In the genomic region with DNA sequence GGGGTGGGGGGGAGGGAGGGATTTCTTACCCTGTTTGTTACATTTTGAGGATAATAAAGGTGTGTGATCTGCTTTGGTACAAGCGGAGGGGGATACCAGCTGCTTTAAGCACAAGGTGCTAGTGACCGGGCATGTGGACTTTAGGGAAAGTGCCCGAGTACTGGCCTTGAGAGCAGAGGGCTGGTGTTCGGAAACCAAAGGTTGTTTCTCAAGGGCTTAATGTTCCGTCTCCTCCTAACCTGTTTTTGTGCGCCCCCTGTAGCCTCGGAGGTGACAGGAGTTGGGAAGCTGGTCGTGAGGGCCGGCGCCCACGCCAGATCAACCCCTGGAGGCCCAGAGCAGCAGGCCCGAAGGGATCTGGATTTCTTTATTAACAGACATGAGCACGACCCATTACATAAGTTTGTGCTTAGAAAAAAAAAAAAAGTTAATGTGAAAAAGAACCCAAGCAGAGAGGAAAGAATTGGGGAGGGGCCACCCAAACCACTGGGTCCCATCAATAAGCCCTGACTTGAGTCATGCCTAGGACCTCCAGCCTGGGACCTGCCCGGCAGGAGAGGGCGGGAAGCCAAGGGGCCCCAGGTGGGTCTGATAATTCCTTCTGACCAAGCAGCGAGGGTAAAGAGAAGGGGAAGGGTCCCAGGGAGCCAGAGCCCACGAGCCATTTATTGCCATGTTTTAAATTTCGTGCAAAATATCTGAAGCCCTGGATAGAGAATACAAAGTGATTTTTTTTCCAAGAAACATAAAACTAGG, we compare ENCODE assay signal across 8 mouse cellular contexts. TPM values are rescaled to one million over a fixed set of nuclear protein-coding genes. Genes with fewer than 3 reads are reported as not detected.
DNase-seq lines count a peak whose midpoint lies in the region; ATAC-seq and TF ChIP-seq lines count a peak whose summit lies in the region.

No protein-coding gene starts in this region.

- H3K36me3 ChIP-seq in forebrain, embryonic 16.5 days (ENCODE audit: control insufficient read depth, insufficient read depth) = peaks cover 32% of the 10 kb centered on the region
- no peaks in the 10 kb centered on the region for H3K36me3 ChIP-seq in liver, embryonic 14.5 days (replicated peaks; ENCODE audit: control insufficient read depth, insufficient read depth, low read depth)

- no peaks in the 10 kb centered on the region for H3K27me3 ChIP-seq in forebrain, embryonic 16.5 days (replicated peaks; ENCODE audit: control insufficient read depth, insufficient read depth, low read length)
- peaks cover 55% of the 10 kb centered on the region for H3K27me3 ChIP-seq in liver, embryonic 14.5 days (ENCODE audit: control insufficient read depth, insufficient read depth, low read length)

- no peak for TF ChIP-seq EP300 in liver, embryonic 14.5 days (IDR thresholded peaks at IDR 0.05; ENCODE audit: low read depth)

- H3K4me2 ChIP-seq in forebrain, embryonic 16.5 days (ENCODE audit: low read length) = peak overlapping the region; percentile 91
- peak overlapping the region; percentile 74 for H3K4me2 ChIP-seq in liver, embryonic 14.5 days (ENCODE audit: low read depth)

- no peaks in the 10 kb centered on the region for H3K9me3 ChIP-seq in forebrain, embryonic 16.5 days (ENCODE audit: control insufficient read depth, low read length)
- H3K9me3 ChIP-seq in liver, embryonic 14.5 days (ENCODE audit: control insufficient read depth, low read length) = no peaks in the 10 kb centered on the region

- ATAC-seq in forebrain, embryonic 16.5 days = no peak
- ATAC-seq in liver, embryonic 14.5 days (ENCODE audit: insufficient read depth) = no peak

- peak; percentile 59 to 68 for DNase-seq in kidney, postnatal 4 days
- DNase-seq in kidney, postnatal 25 days = no peak
- DNase-seq in R1 (ENCODE audit: low read depth, low spot score) = peak; percentile 65
- no peak for DNase-seq in liver, embryonic 14.5 days (ENCODE audit: low read depth in 3 of 3, low spot score in 3 of 3)
- peak; percentile 59 for DNase-seq in testis, postnatal 10 days (ENCODE audit: low spot score)
- DNase-seq in urinary bladder, adult 18-20 months (ENCODE audit: low spot score in 2 of 2) = no peak
- no peak for DNase-seq in adipocyte (ENCODE audit: low spot score)

- peak overlapping the region; percentile 53 for H3K4me3 ChIP-seq in forebrain, embryonic 16.5 days (replicated peaks; ENCODE audit: low read length)
- peak overlapping the region in 1 of 2 experiments; percentile 48; a peak in 2 of 4 replicates for H3K4me3 ChIP-seq in liver, embryonic 14.5 days (ENCODE audit: insufficient read depth in 1 of 2, low read depth in 2 of 2, low read length in 2 of 2)

- peak; percentile 27; the same call in 1 of the 2 replicates for TF ChIP-seq CTCF in liver, embryonic 14.5 days (IDR thresholded peaks at IDR 0.05; ENCODE audit: low read depth)

- H3K4me1 ChIP-seq in forebrain, embryonic 16.5 days (replicated peaks; ENCODE audit: control insufficient read depth, insufficient read depth, low read length) = peaks cover 63% of the 10 kb centered on the region
- no peaks in the 10 kb centered on the region for H3K4me1 ChIP-seq in liver, embryonic 14.5 days (replicated peaks; ENCODE audit: control insufficient read depth in 2 of 2, insufficient read depth in 2 of 2, low read length in 1 of 2)

- peak overlapping the region; percentile 86 for H3K27ac ChIP-seq in forebrain, embryonic 16.5 days (ENCODE audit: low read length)
- H3K27ac ChIP-seq in liver, embryonic 14.5 days = no peak overlapping the region

- WGBS in forebrain, embryonic 16.5 days = 21% methylated on average over 18 of the region's 18 CpGs
- WGBS in liver, embryonic 14.5 days (ENCODE audit: insufficient replicate concordance) = 20% methylated on average over 18 of the region's 18 CpGs

- peak overlapping the region; percentile 75 for H3K9ac ChIP-seq in forebrain, embryonic 16.5 days (replicated peaks; ENCODE audit: low read depth, low read length)
- H3K9ac ChIP-seq in liver, embryonic 14.5 days (replicated peaks) = no peak overlapping the region

RNA-seq across cellular contexts. Expression of a gene that starts 9.2 kb away (rescaled TPM):
- 4.1 and 4.3 TPM in 2 replicates for polyA plus RNA-seq in forebrain, embryonic 16.5 days (2015; fragmentation: Nextera tagmentation; extraction: Ambion mirVana)
- polyA plus RNA-seq in liver, embryonic 14.5 days (2012; rRNA removed) = 0.32 and 0.62 TPM in 2 replicates
- 0.14 TPM in 1 of 2 replicates, not detected in the other for polyA plus RNA-seq in liver, embryonic 14.5 days (2014; fragmentation: Nextera tagmentation; extraction: Ambion mirVana)

RNA-seq across cellular contexts. Expression of a gene that starts 14.7 kb away (rescaled TPM):
- polyA plus RNA-seq in forebrain, embryonic 16.5 days (2015; fragmentation: Nextera tagmentation; extraction: Ambion mirVana) = 792 and 816 TPM in 2 replicates
- polyA plus RNA-seq in liver, embryonic 14.5 days (2012; rRNA removed) = 5.1 and 5.3 TPM in 2 replicates
- 3.7 and 4.1 TPM in 2 replicates for polyA plus RNA-seq in liver, embryonic 14.5 days (2014; fragmentation: Nextera tagmentation; extraction: Ambion mirVana)

RNA-seq across cellular contexts. Expression of a gene that starts 28.4 kb away (rescaled TPM):
- polyA plus RNA-seq in forebrain, embryonic 16.5 days (2015; fragmentation: Nextera tagmentation; extraction: Ambion mirVana) = 39.4 and 40.1 TPM in 2 replicates
- 21.0 and 26.1 TPM in 2 replicates for polyA plus RNA-seq in liver, embryonic 14.5 days (2012; rRNA removed)
- 22.6 and 25.7 TPM in 2 replicates for polyA plus RNA-seq in liver, embryonic 14.5 days (2014; fragmentation: Nextera tagmentation; extraction: Ambion mirVana)

RNA-seq across cellular contexts. Expression of a gene that starts 40.2 kb away (rescaled TPM):
- polyA plus RNA-seq in forebrain, embryonic 16.5 days (2015; fragmentation: Nextera tagmentation; extraction: Ambion mirVana) = 132 and 147 TPM in 2 replicates
- 11.5 and 13.7 TPM in 2 replicates for polyA plus RNA-seq in liver, embryonic 14.5 days (2012; rRNA removed)
- 15.3 and 18.6 TPM in 2 replicates for polyA plus RNA-seq in liver, embryonic 14.5 days (2014; fragmentation: Nextera tagmentation; extraction: Ambion mirVana)

RNA-seq across cellular contexts. Expression of a gene that starts 46.7 kb away (rescaled TPM):
- not detected in 2 replicates for polyA plus RNA-seq in forebrain, embryonic 16.5 days (2015; fragmentation: Nextera tagmentation; extraction: Ambion mirVana)
- polyA plus RNA-seq in liver, embryonic 14.5 days (2012; rRNA removed) = 53.4 and 68.7 TPM in 2 replicates
- 72.0 and 82.0 TPM in 2 replicates for polyA plus RNA-seq in liver, embryonic 14.5 days (2014; fragmentation: Nextera tagmentation; extraction: Ambion mirVana)

Comparison
In these comparisons a context has a peak if more than half of its experiments do, and no peak if none do; other contexts are left out.
1. DNase-seq: peak in kidney, postnatal 4 days (2 of 2), R1 (single experiment) and testis, postnatal 10 days (single experiment); none in kidney, postnatal 25 days (0 of 2), liver, embryonic 14.5 days (0 of 3), urinary bladder, adult 18-20 months (0 of 2) and adipocyte (single experiment).
2. RNA of a gene that starts 14.7 kb away (polyA plus RNA-seq): 792 to 816 TPM in forebrain, embryonic 16.5 days; 3.7 to 5.3 TPM in liver, embryonic 14.5 days; every median in the first group is over 100 times any median in the second.